Mouse (Mus musculus): ENCODE results near the gene Col27a1. TPM values are rescaled to one million over a fixed set of nuclear protein-coding genes. Genes with fewer than 3 reads are reported as not detected.

Col27a1 gene
- polyA plus RNA-seq, 1 experiment from 2014 or later = 1.4 TPM

- Histone ChIP-seq H3K4me1 (ENCODE audit: control insufficient read depth, insufficient read depth, low read length) (no peaks in the 10 kb centered on the region), H3K27ac (replicated peaks; ENCODE audit: low read depth, low read length) (no peak overlapping the region), H3K27me3 (ENCODE audit: control insufficient read depth, insufficient read depth, low read length) (no peaks in the 10 kb centered on the region), H3K9ac (replicated peaks; ENCODE audit: low read length) (no peak overlapping the region), H3K36me3 (ENCODE audit: control insufficient read depth, insufficient read depth, low read length) (peaks cover 30% of the 10 kb centered on the region; the same call in 1 of the 2 replicates), H3K9me3 (ENCODE audit: control insufficient read depth, low read length) (no peaks in the 10 kb centered on the region), H3K4me2 (ENCODE audit: low read length) (no peak overlapping the region), H3K4me3 (replicated peaks; ENCODE audit: low read depth, low read length) (no peak overlapping the region)
- no peak for DNase-seq
- no peak for ATAC-seq (ENCODE audit: low FRiP score, low TSS enrichment)
- 23% methylated on average over 7 of the region's 7 CpGs for whole genome bisulfite sequencing
These were observed 157.1 kb downstream of the Col27a1 start for GRCm38 (mm10) chr4:63370897-63371296.

- Histone ChIP-seq H3K9me3 (ENCODE audit: control insufficient read depth, low read length) (no peaks in the 10 kb centered on the region), H3K36me3 (ENCODE audit: control insufficient read depth, insufficient read depth, low read length) (peaks cover 36% of the 10 kb centered on the region), H3K4me2 (ENCODE audit: low read length) (no peak overlapping the region), H3K27me3 (ENCODE audit: control insufficient read depth, insufficient read depth, low read length) (no peaks in the 10 kb centered on the region), H3K27ac (replicated peaks; ENCODE audit: low read depth, low read length) (no peak overlapping the region), H3K4me3 (replicated peaks; ENCODE audit: low read depth, low read length) (no peak overlapping the region), H3K4me1 (ENCODE audit: control insufficient read depth, insufficient read depth, low read length) (no peaks in the 10 kb centered on the region), H3K9ac (replicated peaks; ENCODE audit: low read length) (no peak overlapping the region)
- peak; percentile 65 for DNase-seq
- WGBS = 64% methylated on average over 3 of the region's 3 CpGs
- no peak for ATAC-seq (ENCODE audit: low FRiP score, low TSS enrichment)
These were observed 158.1 kb downstream of the Col27a1 start for GRCm38 (mm10) chr4:63371890-63372289.

GRCm38 (mm10) chr4:63373404-63373803, 159.6 kb downstream of the Col27a1 start:
- H3K27me3 ChIP-seq (ENCODE audit: control insufficient read depth, insufficient read depth, low read length) = no peaks in the 10 kb centered on the region
- H3K36me3 ChIP-seq (ENCODE audit: control insufficient read depth, insufficient read depth, low read length) = peaks cover 35% of the 10 kb centered on the region
- no peak overlapping the region for H3K4me2 ChIP-seq (ENCODE audit: low read length)
- H3K27ac ChIP-seq (replicated peaks; ENCODE audit: low read depth, low read length) = no peak overlapping the region
- no peaks in the 10 kb centered on the region for H3K4me1 ChIP-seq (ENCODE audit: control insufficient read depth, insufficient read depth, low read length)
- no peak for ATAC-seq (ENCODE audit: low FRiP score, low TSS enrichment)
- H3K9ac ChIP-seq (replicated peaks; ENCODE audit: low read length) = no peak overlapping the region
- no peak for DNase-seq
- WGBS = 90% methylated on average over 8 of the region's 8 CpGs
- no peaks in the 10 kb centered on the region for H3K9me3 ChIP-seq (ENCODE audit: control insufficient read depth, low read length)
- H3K4me3 ChIP-seq (replicated peaks; ENCODE audit: low read depth, low read length) = no peak overlapping the region

- DNase-seq = no peak
- Histone ChIP-seq H3K4me3 (replicated peaks; ENCODE audit: low read depth, low read length) (no peak overlapping the region), H3K4me2 (ENCODE audit: low read length) (no peak overlapping the region), H3K4me1 (ENCODE audit: control insufficient read depth, insufficient read depth, low read length) (no peaks in the 10 kb centered on the region), H3K27me3 (ENCODE audit: control insufficient read depth, insufficient read depth, low read length) (no peaks in the 10 kb centered on the region), H3K9me3 (ENCODE audit: control insufficient read depth, low read length) (no peaks in the 10 kb centered on the region), H3K27ac (replicated peaks; ENCODE audit: low read depth, low read length) (no peak overlapping the region), H3K9ac (replicated peaks; ENCODE audit: low read length) (no peak overlapping the region), H3K36me3 (ENCODE audit: control insufficient read depth, insufficient read depth, low read length) (peaks cover 44% of the 10 kb centered on the region)
- no peak for ATAC-seq (ENCODE audit: low FRiP score, low TSS enrichment)
- WGBS = 87% methylated on average over 12 of the region's 12 CpGs
These were observed 160.5 kb downstream of the Col27a1 start for GRCm38 (mm10) chr4:63374331-63374730.

- no peak overlapping the region for H3K4me2 ChIP-seq (ENCODE audit: low read length)
- no peak overlapping the region for H3K9ac ChIP-seq (replicated peaks; ENCODE audit: low read length)
- no peaks in the 10 kb centered on the region for H3K27me3 ChIP-seq (ENCODE audit: control insufficient read depth, insufficient read depth, low read length)
- H3K4me1 ChIP-seq (ENCODE audit: control insufficient read depth, insufficient read depth, low read length) = no peaks in the 10 kb centered on the region
- 68% methylated on average over 1 of the region's 1 CpGs for WGBS
- no peak overlapping the region for H3K27ac ChIP-seq (replicated peaks; ENCODE audit: low read depth, low read length)
- H3K4me3 ChIP-seq (replicated peaks; ENCODE audit: low read depth, low read length) = no peak overlapping the region
- DNase-seq = no peak
- H3K9me3 ChIP-seq (ENCODE audit: control insufficient read depth, low read length) = no peaks in the 10 kb centered on the region
- no peak for ATAC-seq (ENCODE audit: low FRiP score, low TSS enrichment)
- peaks cover 49% of the 10 kb centered on the region for H3K36me3 ChIP-seq (ENCODE audit: control insufficient read depth, insufficient read depth, low read length)
These were observed 161.6 kb downstream of the Col27a1 start for GRCm38 (mm10) chr4:63375367-63375766.

- Histone ChIP-seq H3K4me1 (ENCODE audit: control insufficient read depth, insufficient read depth, low read length) (no peaks in the 10 kb centered on the region), H3K36me3 (ENCODE audit: control insufficient read depth, insufficient read depth, low read length) (peaks cover 63% of the 10 kb centered on the region), H3K27me3 (ENCODE audit: control insufficient read depth, insufficient read depth, low read length) (no peaks in the 10 kb centered on the region), H3K4me3 (replicated peaks; ENCODE audit: low read depth, low read length) (no peak overlapping the region), H3K9ac (replicated peaks; ENCODE audit: low read length) (no peak overlapping the region), H3K4me2 (ENCODE audit: low read length) (no peak overlapping the region), H3K9me3 (ENCODE audit: control insufficient read depth, low read length) (no peaks in the 10 kb centered on the region), H3K27ac (replicated peaks; ENCODE audit: low read depth, low read length) (no peak overlapping the region)
- DNase-seq (no peak), ATAC-seq (ENCODE audit: low FRiP score, low TSS enrichment) (no peak)
- 62% methylated on average over 7 of the region's 7 CpGs for WGBS
These were observed 163.7 kb downstream of the Col27a1 start for GRCm38 (mm10) chr4:63377483-63377882.

- H3K36me3 ChIP-seq (ENCODE audit: control insufficient read depth, insufficient read depth, low read length) = peaks cover 62% of the 10 kb centered on the region
- no peak for ATAC-seq (ENCODE audit: low FRiP score, low TSS enrichment)
- no peak overlapping the region for H3K4me3 ChIP-seq (replicated peaks; ENCODE audit: low read depth, low read length)
These were observed 169.0 kb downstream of the Col27a1 start for GRCm38 (mm10) chr4:63382676-63383369.

GRCm38 (mm10) chr4:63383474-63383873, 169.7 kb downstream of the Col27a1 start:
- no peak overlapping the region for H3K9ac ChIP-seq (replicated peaks; ENCODE audit: low read length)
- H3K4me2 ChIP-seq (ENCODE audit: low read length) = no peak overlapping the region
- H3K4me1 ChIP-seq (ENCODE audit: control insufficient read depth, insufficient read depth, low read length) = peaks cover 5% of the 10 kb centered on the region
- WGBS = 91% methylated on average over 12 of the region's 12 CpGs
- no peak for DNase-seq
- no peaks in the 10 kb centered on the region for H3K27me3 ChIP-seq (ENCODE audit: control insufficient read depth, insufficient read depth, low read length)
- no peak overlapping the region for H3K4me3 ChIP-seq (replicated peaks; ENCODE audit: low read depth, low read length)
- H3K9me3 ChIP-seq (ENCODE audit: control insufficient read depth, low read length) = no peaks in the 10 kb centered on the region
- H3K27ac ChIP-seq (replicated peaks; ENCODE audit: low read depth, low read length) = no peak overlapping the region
- no peak for ATAC-seq (ENCODE audit: low FRiP score, low TSS enrichment)
- H3K36me3 ChIP-seq (ENCODE audit: control insufficient read depth, insufficient read depth, low read length) = peaks cover 60% of the 10 kb centered on the region

More at GRCm38 (mm10) chr4:63382676-63383369, 169.0 kb downstream of the Col27a1 start:
- Histone ChIP-seq H3K9ac (replicated peaks; ENCODE audit: low read length) (no peak overlapping the region), H3K4me2 (ENCODE audit: low read length) (no peak overlapping the region), H3K9me3 (ENCODE audit: control insufficient read depth, low read length) (no peaks in the 10 kb centered on the region), H3K27me3 (ENCODE audit: control insufficient read depth, insufficient read depth, low read length) (no peaks in the 10 kb centered on the region), H3K27ac (replicated peaks; ENCODE audit: low read depth, low read length) (no peak overlapping the region), H3K4me1 (ENCODE audit: control insufficient read depth, insufficient read depth, low read length) (no peaks in the 10 kb centered on the region)
- no peak for DNase-seq
- 89% methylated on average over 4 of the region's 4 CpGs for WGBS

GRCm38 (mm10) chr4:63384262-63384661, 170.5 kb downstream of the Col27a1 start:
- peaks cover 52% of the 10 kb centered on the region for H3K36me3 ChIP-seq (ENCODE audit: control insufficient read depth, insufficient read depth, low read length)
- peaks cover 13% of the 10 kb centered on the region for H3K4me1 ChIP-seq (ENCODE audit: control insufficient read depth, insufficient read depth, low read length)
- H3K9me3 ChIP-seq (ENCODE audit: control insufficient read depth, low read length) = no peaks in the 10 kb centered on the region
- H3K27me3 ChIP-seq (ENCODE audit: control insufficient read depth, insufficient read depth, low read length) = no peaks in the 10 kb centered on the region
- no peak overlapping the region for H3K4me3 ChIP-seq (replicated peaks; ENCODE audit: low read depth, low read length)
- no peak for ATAC-seq (ENCODE audit: low FRiP score, low TSS enrichment)
- no peak for DNase-seq
- WGBS = 95% methylated on average over 4 of the region's 4 CpGs
- H3K27ac ChIP-seq (replicated peaks; ENCODE audit: low read depth, low read length) = no peak overlapping the region
- H3K9ac ChIP-seq (replicated peaks; ENCODE audit: low read length) = no peak overlapping the region
- no peak overlapping the region for H3K4me2 ChIP-seq (ENCODE audit: low read length)

Data from midbrain, embryonic 14.5 days (tissue).